Mouse (Mus musculus) R1 (cell line): ENCODE measurements around the gene Hat1.

ENCODE experiments used
- DNase-seq: peaks from one replicate; pipeline ENCODE4 v3.0.0-alpha.2; 2018; ENCODE audit warnings: low read depth, low spot score

Hat1 gene

GRCm38 (mm10) chr2:71462553-71462952 is 73.8 kb downstream of the Hat1 start:
- no peak for DNase-seq

- DNase-seq: no peak
These were observed 77.3 kb downstream of the Hat1 start for GRCm38 (mm10) chr2:71466103-71466502.

- no peak for DNase-seq
These were observed 78.2 kb downstream of the Hat1 start for GRCm38 (mm10) chr2:71466861-71467450.

GRCm38 (mm10) chr2:71471094-71471493 is 82.3 kb downstream of the Hat1 start:
- no peak for DNase-seq

- DNase-seq: no peak
These were observed 85.1 kb downstream of the Hat1 start for GRCm38 (mm10) chr2:71473830-71474229.

GRCm38 (mm10) chr2:71474345-71474744 is 85.6 kb downstream of the Hat1 start:
- no peak for DNase-seq

- no peak for DNase-seq
These were observed 86.6 kb downstream of the Hat1 start for GRCm38 (mm10) chr2:71475311-71475710.

- no peak for DNase-seq
These were observed 87.0 kb downstream of the Hat1 start for GRCm38 (mm10) chr2:71475760-71476159.

- peak; percentile 57 for DNase-seq
These were observed 89.0 kb downstream of the Hat1 start for GRCm38 (mm10) chr2:71477787-71478186.

GRCm38 (mm10) chr2:71479917-71480316 is 91.2 kb downstream of the Hat1 start:
- DNase-seq: no peak

- no peak for DNase-seq
These were observed 93.1 kb downstream of the Hat1 start for GRCm38 (mm10) chr2:71481825-71482224.

- no peak for DNase-seq
These were observed 94.4 kb downstream of the Hat1 start for GRCm38 (mm10) chr2:71483046-71483716.

GRCm38 (mm10) chr2:71483717-71484066 is 94.9 kb downstream of the Hat1 start:
- no peak for DNase-seq
